Mouse (Mus musculus): Measurements from ENCODE around the gene Slc9a4. TPM values are rescaled to one million over a fixed set of nuclear protein-coding genes. Genes with fewer than 3 reads are reported as not detected.

The Slc9a4 gene
- polyA plus RNA-seq (2012; ENCODE audit: insufficient read depth, low replicate concordance): not detected in 2 replicates

GRCm38 (mm10) chr1:40579784-40580183 lies at the start of gene Slc9a4:
Gene Slc9a4 (plus strand): TSS chr1:40580081.
- Histone ChIP-seq H3K4me3 (replicated peaks) (no peak within 1 kb of the TSS), H3K27me3 (replicated peaks) (peaks cover 4% of the 10 kb centered on the region), H3K4me1 (no peaks in the 10 kb centered on the region), H3K36me3 (replicated peaks; ENCODE audit: low read length) (no peaks in the 10 kb centered on the region), H3K9me3 (no peaks in the 10 kb centered on the region)
- TF ChIP-seq FLI1 (IDR thresholded peaks at IDR 0.05; ENCODE audit: low read length) (no peak), GATA1 (IDR thresholded peaks at IDR 0.05; ENCODE audit: borderline replicate concordance, low read length) (no peak)

GRCm38 (mm10) chr1:40537577-40537976 lies 42.3 kb upstream of the Slc9a4 start:
- H3K36me3 ChIP-seq (replicated peaks; ENCODE audit: low read length): peaks cover 38% of the 10 kb centered on the region
- H3K4me3 ChIP-seq (replicated peaks): no peak overlapping the region
- TF ChIP-seq GATA1 (IDR thresholded peaks at IDR 0.05; ENCODE audit: borderline replicate concordance, low read length) (no peak), FLI1 (IDR thresholded peaks at IDR 0.05; ENCODE audit: low read length) (no peak)
- no peaks in the 10 kb centered on the region for H3K9me3 ChIP-seq
- H3K4me1 ChIP-seq: peaks cover 7% of the 10 kb centered on the region
- no peaks in the 10 kb centered on the region for H3K27me3 ChIP-seq (replicated peaks)

GRCm38 (mm10) chr1:40544650-40545049 lies 35.2 kb upstream of the Slc9a4 start:
- Histone ChIP-seq H3K27me3 (replicated peaks) (no peaks in the 10 kb centered on the region), H3K9me3 (no peaks in the 10 kb centered on the region), H3K4me1 (peaks cover 7% of the 10 kb centered on the region), H3K36me3 (replicated peaks; ENCODE audit: low read length) (peaks cover 39% of the 10 kb centered on the region), H3K4me3 (replicated peaks) (no peak overlapping the region)
- no peak for TF ChIP-seq GATA1 (IDR thresholded peaks at IDR 0.05; ENCODE audit: borderline replicate concordance, low read length)
- TF ChIP-seq FLI1 (IDR thresholded peaks at IDR 0.05; ENCODE audit: low read length): no peak

- Histone ChIP-seq H3K36me3 (replicated peaks; ENCODE audit: low read length) (peaks cover 45% of the 10 kb centered on the region), H3K4me1 (no peaks in the 10 kb centered on the region), H3K9me3 (no peaks in the 10 kb centered on the region), H3K4me3 (replicated peaks) (no peak overlapping the region), H3K27me3 (replicated peaks) (no peaks in the 10 kb centered on the region)
- no peak for TF ChIP-seq FLI1 (IDR thresholded peaks at IDR 0.05; ENCODE audit: low read length)
- no peak for TF ChIP-seq GATA1 (IDR thresholded peaks at IDR 0.05; ENCODE audit: borderline replicate concordance, low read length)
These were observed 33.2 kb upstream of the Slc9a4 start for GRCm38 (mm10) chr1:40546645-40547044.

- no peaks in the 10 kb centered on the region for H3K9me3 ChIP-seq
- peaks cover 40% of the 10 kb centered on the region for H3K36me3 ChIP-seq (replicated peaks; ENCODE audit: low read length)
- no peak for TF ChIP-seq FLI1 (IDR thresholded peaks at IDR 0.05; ENCODE audit: low read length)
- TF ChIP-seq GATA1 (IDR thresholded peaks at IDR 0.05; ENCODE audit: borderline replicate concordance, low read length): no peak
- no peak overlapping the region for H3K4me3 ChIP-seq (replicated peaks)
- no peaks in the 10 kb centered on the region for H3K4me1 ChIP-seq
- H3K27me3 ChIP-seq (replicated peaks): no peaks in the 10 kb centered on the region
These were observed 32.8 kb upstream of the Slc9a4 start for GRCm38 (mm10) chr1:40547064-40547572.

- TF ChIP-seq FLI1 (IDR thresholded peaks at IDR 0.05; ENCODE audit: low read length) (no peak), GATA1 (IDR thresholded peaks at IDR 0.05; ENCODE audit: borderline replicate concordance, low read length) (no peak)
- Histone ChIP-seq H3K27me3 (replicated peaks) (no peaks in the 10 kb centered on the region), H3K36me3 (replicated peaks; ENCODE audit: low read length) (peaks cover 36% of the 10 kb centered on the region), H3K4me3 (replicated peaks) (no peak overlapping the region), H3K9me3 (no peaks in the 10 kb centered on the region), H3K4me1 (no peaks in the 10 kb centered on the region)
These were observed 32.1 kb upstream of the Slc9a4 start for GRCm38 (mm10) chr1:40547762-40548161.

- Histone ChIP-seq H3K9me3 (peaks cover 13% of the 10 kb centered on the region), H3K4me1 (no peaks in the 10 kb centered on the region), H3K27me3 (replicated peaks) (no peaks in the 10 kb centered on the region), H3K36me3 (replicated peaks; ENCODE audit: low read length) (no peaks in the 10 kb centered on the region), H3K4me3 (replicated peaks) (no peak overlapping the region)
- no peak for TF ChIP-seq FLI1 (IDR thresholded peaks at IDR 0.05; ENCODE audit: low read length)
- TF ChIP-seq GATA1 (IDR thresholded peaks at IDR 0.05; ENCODE audit: borderline replicate concordance, low read length): no peak
These were observed 10.5 kb upstream of the Slc9a4 start for GRCm38 (mm10) chr1:40569374-40569773.

- Histone ChIP-seq H3K36me3 (replicated peaks; ENCODE audit: low read length) (no peaks in the 10 kb centered on the region), H3K9me3 (no peaks in the 10 kb centered on the region), H3K4me3 (replicated peaks) (no peak overlapping the region), H3K27me3 (replicated peaks) (peaks cover 4% of the 10 kb centered on the region), H3K4me1 (no peaks in the 10 kb centered on the region)
- TF ChIP-seq GATA1 (IDR thresholded peaks at IDR 0.05; ENCODE audit: borderline replicate concordance, low read length) (no peak), FLI1 (IDR thresholded peaks at IDR 0.05; ENCODE audit: low read length) (no peak)
These were observed 388 bp downstream of the Slc9a4 start for GRCm38 (mm10) chr1:40580269-40580668.

- no peak for TF ChIP-seq GATA1 (IDR thresholded peaks at IDR 0.05; ENCODE audit: borderline replicate concordance, low read length)
- TF ChIP-seq FLI1 (IDR thresholded peaks at IDR 0.05; ENCODE audit: low read length): no peak
- Histone ChIP-seq H3K36me3 (replicated peaks; ENCODE audit: low read length) (no peaks in the 10 kb centered on the region), H3K4me3 (replicated peaks) (no peak overlapping the region), H3K27me3 (replicated peaks) (peaks cover 2% of the 10 kb centered on the region), H3K4me1 (no peaks in the 10 kb centered on the region), H3K9me3 (0 out of 2 replicates have a peak, but pooled peaks cover 4% of the 10 kb centered on the region)
These were observed 6.9 kb downstream of the Slc9a4 start for GRCm38 (mm10) chr1:40586776-40587175.

- no peak overlapping the region for H3K4me3 ChIP-seq (replicated peaks)
- no peak for TF ChIP-seq FLI1 (IDR thresholded peaks at IDR 0.05; ENCODE audit: low read length)
- no peak for TF ChIP-seq GATA1 (IDR thresholded peaks at IDR 0.05; ENCODE audit: borderline replicate concordance, low read length)
These were observed 11.1 kb downstream of the Slc9a4 start for GRCm38 (mm10) chr1:40590931-40591330.

More at GRCm38 (mm10) chr1:40590931-40591330, 11.1 kb downstream of the Slc9a4 start:
- Histone ChIP-seq H3K36me3 (replicated peaks; ENCODE audit: low read length) (no peaks in the 10 kb centered on the region), H3K27me3 (replicated peaks) (peaks cover 2% of the 10 kb centered on the region), H3K9me3 (peaks cover 8% of the 10 kb centered on the region; the same call in 1 of the 2 replicates), H3K4me1 (no peaks in the 10 kb centered on the region)

Measured in megakaryocyte, embryonic 14.5 days (primary cell).